Mouse (Mus musculus) spleen, adult 2 months (tissue): ENCODE data around the gene Omp. TPM values are rescaled to one million over a fixed set of nuclear protein-coding genes. Genes with fewer than 3 reads are reported as not detected.

Experiments used
- DNase-seq, 2 experiments: peaks; one replicate each; pipeline versions ENCODE4 v3.0.0 to v3.0.0-alpha.2; 2012 to 2021; ENCODE audit warnings: low spot score in 2 of 2, low read depth in 1 of 2
- H3K27ac ChIP-seq: fragments of 200-500 bp; 2 replicates; pipeline ENCODE4 v1.5.1; 2012; ENCODE audit warnings: low read length, inconsistent platforms; ENCODE audit not compliant: insufficient read depth
- H3K27me3 ChIP-seq: fragments of 200-500 bp; 2 replicates; pipeline ENCODE4 v1.6.1; 2012; ENCODE audit warnings: mild to moderate bottlenecking, moderate library complexity, low read length, inconsistent platforms; ENCODE audit not compliant: control insufficient read depth, insufficient read depth
- H3K36me3 ChIP-seq: fragments of 200-500 bp; 2 replicates; pipeline ENCODE4 v1.6.1; 2012; ENCODE audit warnings: mild to moderate bottlenecking, low read length, inconsistent platforms; ENCODE audit not compliant: control insufficient read depth, insufficient read depth
- H3K4me1 ChIP-seq: fragments of 200-500 bp; 2 replicates; pipeline ENCODE4 v1.6.1; 2011; ENCODE audit warnings: inconsistent platforms; ENCODE audit not compliant: control insufficient read depth, insufficient read depth, insufficient read length
- H3K4me3 ChIP-seq: fragments of 200-500 bp; 2 replicates; pipeline ENCODE4 v1.5.1; 2011; ENCODE audit warnings: mild to moderate bottlenecking, inconsistent platforms; ENCODE audit not compliant: insufficient read depth, insufficient read length; ENCODE audit errors: extremely low read depth
- CTCF ChIP-seq: fragments of 200-500 bp; IDR thresholded peaks from 2 replicates; pipeline ENCODE4 v1.5.1; 2011; ENCODE audit warnings: mild to moderate bottlenecking, inconsistent platforms; ENCODE audit not compliant: insufficient read depth, insufficient read length, insufficient replicate concordance; ENCODE audit errors: extremely low read depth
- POLR2A ChIP-seq: fragments of 200-500 bp; IDR thresholded peaks from 2 replicates; pipeline ENCODE4 v1.6.1; 2011; ENCODE audit warnings: low read depth, low read length, inconsistent platforms
- WGBS: fragments of 180-500 bp; shearing (Covaris S2); methylation state at CpG from one replicate; pipeline ENCODE4 v1.1.7; 2018; 5-methylcytosine and 5-hydroxymethylcytosine counted together
- polyA plus RNA-seq: library from polyadenylated mRNA; depleted of rRNA; stranded (reverse); fragments of >200 nt; gene quantifications from 2 replicates; pipeline ENCODE4 v1.2.3, GENCODE M21; 2012; rRNA removed

Gene Omp
- polyA plus RNA-seq, 1 experiment = 0.60 TPM

DNA sequence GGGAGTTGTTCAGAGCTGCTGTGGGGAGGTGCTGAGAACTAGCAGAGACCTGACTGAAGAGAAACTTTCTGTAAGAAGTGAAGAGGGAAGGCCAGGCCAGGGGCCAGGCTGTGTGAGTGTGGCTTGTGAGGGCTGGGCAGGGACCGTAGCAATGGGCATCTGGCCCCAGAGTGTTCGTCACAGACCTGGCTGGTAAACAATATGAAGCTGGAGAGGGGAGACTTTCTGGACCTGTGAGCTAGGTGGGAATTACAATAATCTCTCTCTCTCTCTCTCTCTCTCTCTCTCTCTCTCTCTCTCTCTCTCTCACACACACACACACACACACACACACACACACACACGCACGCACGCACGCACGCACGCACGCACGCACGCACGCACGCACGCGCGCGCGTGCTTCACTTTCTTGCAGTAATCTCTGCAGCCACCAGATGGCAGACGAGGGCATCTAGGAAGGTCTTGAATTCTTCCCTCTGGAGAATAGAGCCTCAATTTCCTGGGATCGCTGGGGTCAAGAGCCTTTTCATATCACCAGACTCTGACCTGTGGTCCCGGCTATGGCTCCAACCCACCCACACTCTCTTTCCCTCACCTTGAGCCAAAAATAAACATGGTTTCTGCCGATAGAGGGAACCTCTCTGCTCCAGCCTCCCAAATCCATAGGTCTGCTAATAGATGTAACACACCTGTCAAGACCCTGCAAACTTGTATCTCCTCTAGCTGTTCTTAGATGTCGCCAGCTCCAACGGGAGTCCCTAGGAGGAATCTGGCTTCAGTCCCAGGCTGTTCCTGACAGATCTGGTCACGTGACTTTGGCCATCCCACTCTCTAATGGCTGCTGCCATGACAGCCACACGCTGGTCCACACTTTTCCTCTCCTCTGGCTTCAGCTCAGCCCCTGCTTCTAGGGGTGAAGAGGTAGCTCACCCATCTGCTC, 42.0 kb downstream of the Omp start:
- TF ChIP-seq POLR2A = no peak
- TF ChIP-seq CTCF = peak; percentile 54; the same call in 1 of the 2 replicates
- Histone ChIP-seq H3K4me1 (peaks cover 5% of the 10 kb centered on the region; the same call in 1 of the 2 replicates), H3K4me3 (peak overlapping the region; percentile 45; the same call in 1 of the 2 replicates), H3K36me3 (no peaks in the 10 kb centered on the region), H3K27ac (peak overlapping the region; percentile 18; the same call in 1 of the 2 replicates), H3K27me3 (no peaks in the 10 kb centered on the region)
- peak; percentile 47 to 48 for DNase-seq
- WGBS = 22% methylated on average over 17 of the region's 26 CpGs

- 96% methylated on average over 11 of the region's 11 CpGs for WGBS
- TF ChIP-seq CTCF (no peak), POLR2A (no peak)
- H3K27ac ChIP-seq = no peak overlapping the region
- H3K27me3 ChIP-seq = no peaks in the 10 kb centered on the region
- H3K4me1 ChIP-seq = peaks cover 5% of the 10 kb centered on the region; the same call in 1 of the 2 replicates
- no peak for DNase-seq
- H3K36me3 ChIP-seq = no peaks in the 10 kb centered on the region
- no peak overlapping the region for H3K4me3 ChIP-seq
Measured at GRCm38 (mm10) chr7:98102488-98102887, 42.8 kb downstream of the Omp start.

DNA sequence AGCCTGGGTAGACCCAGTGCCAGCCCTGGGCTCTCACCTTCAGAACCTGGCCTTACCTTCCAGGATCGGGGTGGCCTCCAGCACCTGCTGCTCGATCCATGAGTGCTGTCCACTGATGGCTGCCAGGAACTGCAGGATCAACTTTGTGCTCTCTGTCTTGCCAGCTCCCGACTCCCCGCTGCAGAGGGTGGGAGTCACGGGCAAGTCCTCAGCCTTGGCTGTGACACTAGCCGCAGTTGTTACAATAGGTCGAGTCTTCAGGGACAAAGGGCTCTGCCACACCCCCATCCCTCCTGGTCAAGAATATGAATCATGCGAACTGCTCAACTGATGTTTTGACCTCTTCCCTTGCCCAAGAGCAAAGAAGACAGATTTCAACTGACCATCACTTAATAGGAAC, 47.7 kb downstream of the Omp start:
- TF ChIP-seq CTCF = no peak
- no peak for TF ChIP-seq POLR2A
- Histone ChIP-seq H3K4me1 (no peaks in the 10 kb centered on the region), H3K27me3 (no peaks in the 10 kb centered on the region), H3K27ac (no peak overlapping the region), H3K4me3 (no peak overlapping the region), H3K36me3 (no peaks in the 10 kb centered on the region)
- DNase-seq = no peak
- WGBS = 92% methylated on average over 8 of the region's 8 CpGs

DNA sequence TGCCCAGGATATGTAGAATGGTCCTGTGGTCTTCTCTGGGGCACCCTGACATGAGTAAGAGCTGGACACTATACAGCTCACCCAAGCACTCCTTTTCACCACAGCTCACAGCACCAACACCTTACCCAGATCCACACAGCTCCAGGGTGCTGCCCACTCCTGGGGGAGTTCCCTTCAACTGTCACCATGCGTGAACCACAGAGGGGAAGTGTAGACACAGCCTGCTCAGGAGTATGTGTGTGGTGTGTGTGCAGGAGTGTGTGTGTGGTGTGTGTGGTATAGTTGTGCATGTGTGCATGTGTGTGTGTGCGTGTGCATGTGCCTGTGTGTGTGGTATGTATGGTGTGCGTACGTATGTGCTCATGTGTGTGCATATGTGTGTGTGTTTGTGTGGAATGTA, 49.5 kb downstream of the Omp start:
- H3K4me3 ChIP-seq = no peak overlapping the region
- TF ChIP-seq POLR2A (no peak), CTCF (no peak)
- 88% methylated on average over 4 of the region's 4 CpGs for WGBS

More for the DNA sequence above, 49.5 kb downstream of the Omp start:
- no peak overlapping the region for H3K27ac ChIP-seq
- no peak for DNase-seq
- no peaks in the 10 kb centered on the region for H3K27me3 ChIP-seq
- H3K4me1 ChIP-seq = no peaks in the 10 kb centered on the region
- H3K36me3 ChIP-seq = no peaks in the 10 kb centered on the region

Other genes with a start within 250 kb of the Omp start
- gene Gdpd4, start 225.5 kb downstream of the Omp start, polyA plus RNA-seq = not detected in 2 replicates
- gene Myo7a, start 26.0 kb downstream of the Omp start, polyA plus RNA-seq = 24.3 and 28.1 TPM in 2 replicates
- 10.0 and 12.0 TPM in 2 replicates for gene Capn5, start 32.8 kb upstream of the Omp start, polyA plus RNA-seq
- gene B3gnt6, start 54.0 kb upstream of the Omp start, polyA plus RNA-seq = 0.09 and 0.22 TPM in 2 replicates
- gene Acer3, start 175.7 kb upstream of the Omp start, polyA plus RNA-seq = 6.2 and 8.6 TPM in 2 replicates
- gene Tsku, start 215.8 kb upstream of the Omp start, polyA plus RNA-seq = 9.4 and 12.0 TPM in 2 replicates